Mouse (Mus musculus) fibroblast of lung, adult 2 months (primary cell): ENCODE results near the gene Ntn5.
A peak's percentile ranks its signal among the peaks of the same experiment; 100 is the strongest.
"Not testable (repeated sequence)": the region's sequence is repeated elsewhere in the genome, so short reads cannot be mapped to it uniquely, and the experiment has no call there.

ENCODE experiments used
- DNase-seq: peaks from one replicate; pipeline ENCODE4 v3.0.0-alpha.2; 2011; ENCODE audit warnings: low read depth

The Ntn5 gene

GRCm38 (mm10) chr7:45660746-45661478 lies 22.9 kb upstream of the Ntn5 start:
- no peak for DNase-seq

- not testable (repeated sequence) for DNase-seq
Observed at GRCm38 (mm10) chr7:45661702-45662101, 22.1 kb upstream of the Ntn5 start.

GRCm38 (mm10) chr7:45665303-45666138 lies 18.3 kb upstream of the Ntn5 start:
- DNase-seq = no peak

GRCm38 (mm10) chr7:45666161-45666560 lies 17.7 kb upstream of the Ntn5 start, which contains the start of gene Fut2:
TSS of gene Fut2 (minus strand) at chr7:45666394.
- no peak for DNase-seq

- DNase-seq = no peak
Observed at GRCm38 (mm10) chr7:45667761-45668160, 16.1 kb upstream of the Ntn5 start.

GRCm38 (mm10) chr7:45668921-45669320 lies 14.9 kb upstream of the Ntn5 start:
- DNase-seq = no peak

GRCm38 (mm10) chr7:45677627-45678295 lies 6.1 kb upstream of the Ntn5 start:
- DNase-seq = no peak

- DNase-seq = no peak
Observed at GRCm38 (mm10) chr7:45678513-45678912, 5.3 kb upstream of the Ntn5 start.

GRCm38 (mm10) chr7:45679966-45680621 lies 3.7 kb upstream of the Ntn5 start:
- peak; percentile 57 for DNase-seq

GRCm38 (mm10) chr7:45681046-45681736 lies 2.6 kb upstream of the Ntn5 start:
- no peak for DNase-seq

GRCm38 (mm10) chr7:45682144-45683126 lies 1.4 kb upstream of the Ntn5 start:
- DNase-seq = no peak

- no peak for DNase-seq
Observed at GRCm38 (mm10) chr7:45685811-45686210, 2.0 kb downstream of the Ntn5 start.

- no peak for DNase-seq
Observed at GRCm38 (mm10) chr7:45686841-45687240, 3.0 kb downstream of the Ntn5 start.

GRCm38 (mm10) chr7:45689099-45689498 lies 5.3 kb downstream of the Ntn5 start:
- DNase-seq = no peak

- no peak for DNase-seq
Observed at GRCm38 (mm10) chr7:45689800-45690199, 6.0 kb downstream of the Ntn5 start.

- DNase-seq = no peak
Observed at GRCm38 (mm10) chr7:45692364-45692763, 8.5 kb downstream of the Ntn5 start.

GRCm38 (mm10) chr7:45693921-45694591 lies 10.2 kb downstream of the Ntn5 start, which contains the start of gene Sec1:
TSS of gene Sec1 (minus strand) at chr7:45694402.
- DNase-seq = no peak

- DNase-seq = no peak
Observed at GRCm38 (mm10) chr7:45695098-45695497, 11.3 kb downstream of the Ntn5 start.

- DNase-seq = no peak
Observed at GRCm38 (mm10) chr7:45697894-45698293, 14.1 kb downstream of the Ntn5 start.
